ENCODE assay signal across 8 mouse cellular contexts in the genomic region with DNA sequence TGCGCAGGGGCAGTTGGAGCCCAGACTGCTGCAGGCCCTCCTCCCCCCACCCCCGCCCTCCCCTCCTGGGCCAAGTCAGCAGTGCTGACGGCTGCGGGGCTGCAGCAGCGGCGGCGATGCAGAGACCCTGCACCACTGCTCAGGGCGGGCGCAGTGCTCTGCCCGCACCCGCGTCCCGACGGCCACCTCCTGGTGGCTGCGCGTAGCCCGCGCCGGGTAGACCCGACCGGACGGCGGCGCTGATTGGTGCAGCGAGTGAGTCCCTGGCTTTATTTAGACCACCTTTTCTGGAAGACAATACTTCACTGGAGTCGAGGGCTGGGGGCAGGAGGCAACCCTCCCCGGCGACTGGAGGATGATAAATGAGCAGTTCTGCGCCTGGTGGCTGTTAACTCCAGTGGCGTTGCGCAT. TPM values are rescaled to one million over a fixed set of nuclear protein-coding genes. Genes with fewer than 3 reads are reported as not detected.
DNase-seq lines count a peak whose midpoint lies in the region; ATAC-seq and TF ChIP-seq lines count a peak whose summit lies in the region.

No protein-coding gene starts in this region.

- peak overlapping the region; percentile 27 for H3K4me2 ChIP-seq in forebrain, embryonic 15.5 days (replicated peaks)
- H3K4me2 ChIP-seq in limb, embryonic 14.5 days (replicated peaks; ENCODE audit: low read depth, low read length, severe bottlenecking): peak overlapping the region; percentile 56

- under 1% methylated on average over 30 of the region's 31 CpGs for WGBS in forebrain, embryonic 15.5 days
- 6% methylated on average over 12 of the region's 31 CpGs for WGBS in limb, embryonic 14.5 days

- no peak for ATAC-seq in forebrain, embryonic 15.5 days (replicated peaks)
- ATAC-seq in limb, embryonic 14.5 days (ENCODE audit: low FRiP score, low read depth): 0 out of 2 replicates have a peak, but pooled peaks have one; percentile 16
- ATAC-seq in megakaryocyte progenitor cell, adult 5-6 weeks (replicated peaks; ENCODE audit: poor library complexity): no peak

- peak; percentile 87 for DNase-seq in heart, adult 11 months
- no peak for DNase-seq in heart, postnatal 36 days
- peak; percentile 46 for DNase-seq in brain, adult 2 months (ENCODE audit: low read depth, low spot score)
- DNase-seq in limb, embryonic 14.5 days (ENCODE audit: low spot score): no peak
- DNase-seq in layer of hippocampus, adult 9-10 months (ENCODE audit: low spot score): no peak
- DNase-seq in ovary, adult 18-20 months (ENCODE audit: low spot score): no peak

- intact Hi-C loops in heart, postnatal 36 days (cut with DNase I): no loop called here

- TF ChIP-seq POLR2A in limb, embryonic 14.5 days (IDR thresholded peaks at IDR 0.05; ENCODE audit: borderline replicate concordance, extremely low read depth, insufficient read depth, insufficient read length): no peak

- H3K4me3 ChIP-seq in forebrain, embryonic 15.5 days: peak overlapping the region; percentile 13; the same call in 1 of the 2 replicates
- H3K4me3 ChIP-seq in limb, embryonic 14.5 days (replicated peaks; ENCODE audit: low read length): peak overlapping the region; percentile 27

- no peak overlapping the region for H3K9ac ChIP-seq in forebrain, embryonic 15.5 days (replicated peaks)
- H3K9ac ChIP-seq in limb, embryonic 14.5 days (ENCODE audit: low read depth, low read length, severe bottlenecking): peak overlapping the region; percentile 32; the same call in 1 of the 2 replicates

- peaks cover 68% of the 10 kb centered on the region for H3K27me3 ChIP-seq in forebrain, embryonic 15.5 days
- H3K27me3 ChIP-seq in limb, embryonic 14.5 days (ENCODE audit: control insufficient read depth, insufficient read depth, low read length): peaks cover 58% of the 10 kb centered on the region

- peaks cover 28% of the 10 kb centered on the region for H3K4me1 ChIP-seq in forebrain, embryonic 15.5 days
- peaks cover 28% of the 10 kb centered on the region for H3K4me1 ChIP-seq in limb, embryonic 14.5 days (ENCODE audit: control insufficient read depth, insufficient read depth, low read length)

- no peaks in the 10 kb centered on the region for H3K36me3 ChIP-seq in forebrain, embryonic 15.5 days
- no peaks in the 10 kb centered on the region for H3K36me3 ChIP-seq in limb, embryonic 14.5 days (ENCODE audit: control insufficient read depth, insufficient read depth, low read length)

- H3K9me3 ChIP-seq in forebrain, embryonic 15.5 days: no peaks in the 10 kb centered on the region
- H3K9me3 ChIP-seq in limb, embryonic 14.5 days (ENCODE audit: control insufficient read depth, low read length): no peaks in the 10 kb centered on the region

- H3K27ac ChIP-seq in forebrain, embryonic 15.5 days (replicated peaks): no peak overlapping the region
- no peak overlapping the region for H3K27ac ChIP-seq in limb, embryonic 14.5 days (replicated peaks; ENCODE audit: low read depth, low read length)

RNA-seq across cellular contexts. Expression of a gene that starts 24.4 kb away (rescaled TPM):
- total RNA-seq in heart, postnatal 36 days (2021): 10 to 100 TPM; 45.0 to 45.7 TPM
- polyA plus RNA-seq in forebrain, embryonic 15.5 days (2015; fragmentation: Nextera tagmentation; extraction: Ambion mirVana): 1.2 and 1.5 TPM in 2 replicates
- polyA plus RNA-seq in limb, embryonic 14.5 days (2012; rRNA removed): 22.6 and 30.1 TPM in 2 replicates
- 13.3 and 15.7 TPM in 2 replicates for polyA plus RNA-seq in limb, embryonic 14.5 days (2014; fragmentation: Nextera tagmentation; extraction: Ambion mirVana)
- 14.6 and 15.5 TPM in 2 replicates for total RNA-seq in megakaryocyte progenitor cell, adult 5-6 weeks (2015)
- 24.9 and 27.9 TPM in 2 replicates for total RNA-seq in megakaryocyte progenitor cell, adult 5-6 weeks (2017)

RNA-seq across cellular contexts. Expression of a gene that starts 53.9 kb away (rescaled TPM):
- total RNA-seq in heart, postnatal 36 days (2021): 10 to 100 TPM; 26.7 to 41.1 TPM
- 0.20 and 0.23 TPM in 2 replicates for polyA plus RNA-seq in forebrain, embryonic 15.5 days (2015; fragmentation: Nextera tagmentation; extraction: Ambion mirVana)
- polyA plus RNA-seq in limb, embryonic 14.5 days (2012; rRNA removed): 3.8 and 4.5 TPM in 2 replicates
- 0.48 and 0.52 TPM in 2 replicates for polyA plus RNA-seq in limb, embryonic 14.5 days (2014; fragmentation: Nextera tagmentation; extraction: Ambion mirVana)
- total RNA-seq in megakaryocyte progenitor cell, adult 5-6 weeks (2015): 0.89 and 1.6 TPM in 2 replicates
- 1.7 and 1.9 TPM in 2 replicates for total RNA-seq in megakaryocyte progenitor cell, adult 5-6 weeks (2017)

Comparison
In these comparisons a context has a peak if more than half of its experiments do, and no peak if none do; other contexts are left out.
1. DNase-seq: peak in heart, adult 11 months (single experiment) and brain, adult 2 months (single experiment); none in heart, postnatal 36 days (0 of 2), limb, embryonic 14.5 days (single experiment), layer of hippocampus, adult 9-10 months (single experiment) and ovary, adult 18-20 months (single experiment).
2. RNA of a gene that starts 53.9 kb away (total RNA-seq): 26.7 to 41.1 TPM in heart, postnatal 36 days; 0.89 to 1.9 TPM in megakaryocyte progenitor cell, adult 5-6 weeks; every median in the first group is over 4 times any median in the second.